Mouse (Mus musculus): ENCODE results near the gene Sat2.

Gene Sat2

DNA sequence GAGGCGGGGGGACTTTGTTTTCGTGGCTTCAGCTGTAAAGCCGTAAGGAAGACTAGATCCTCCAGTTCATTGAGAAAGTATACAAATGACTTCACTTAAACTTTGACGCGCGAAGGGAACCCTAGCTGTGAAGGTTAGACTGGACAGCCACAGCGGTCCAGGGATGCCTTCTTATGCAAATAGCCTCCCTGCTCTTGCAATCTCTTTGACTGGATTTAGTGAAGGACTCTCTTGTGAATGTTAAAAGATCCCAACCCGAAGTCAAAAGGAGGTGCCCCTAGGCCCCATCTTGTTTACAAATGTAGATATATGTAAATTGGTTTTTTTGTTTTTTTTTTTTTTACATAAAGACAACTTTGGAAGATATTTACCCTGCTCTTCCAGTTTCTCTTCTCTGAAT is 40.0 kb upstream of the Sat2 start:
- Histone ChIP-seq H3K9me3 (ENCODE audit: low read length) (no peaks in the 10 kb centered on the region), H3K36me3 (ENCODE audit: insufficient read depth, low read length) (peaks cover 60% of the 10 kb centered on the region), H3K27me3 (ENCODE audit: insufficient read depth, low read length) (no peaks in the 10 kb centered on the region), H3K4me1 (replicated peaks; ENCODE audit: low read depth, low read length) (peaks cover 71% of the 10 kb centered on the region), H3K4me3 (replicated peaks; ENCODE audit: low read length) (peak overlapping the region; percentile 98)
- peak; percentile 92 for TF ChIP-seq POU5F1 (IDR thresholded peaks at IDR 0.05; ENCODE audit: borderline replicate concordance, low read length)
- TF ChIP-seq CTCF (conservative IDR thresholded peaks at IDR 0.05; ENCODE audit: low read length), result no peak
- TF ChIP-seq NANOG (IDR thresholded peaks at IDR 0.05; ENCODE audit: borderline replicate concordance, low read length), result peak; percentile 89

DNA sequence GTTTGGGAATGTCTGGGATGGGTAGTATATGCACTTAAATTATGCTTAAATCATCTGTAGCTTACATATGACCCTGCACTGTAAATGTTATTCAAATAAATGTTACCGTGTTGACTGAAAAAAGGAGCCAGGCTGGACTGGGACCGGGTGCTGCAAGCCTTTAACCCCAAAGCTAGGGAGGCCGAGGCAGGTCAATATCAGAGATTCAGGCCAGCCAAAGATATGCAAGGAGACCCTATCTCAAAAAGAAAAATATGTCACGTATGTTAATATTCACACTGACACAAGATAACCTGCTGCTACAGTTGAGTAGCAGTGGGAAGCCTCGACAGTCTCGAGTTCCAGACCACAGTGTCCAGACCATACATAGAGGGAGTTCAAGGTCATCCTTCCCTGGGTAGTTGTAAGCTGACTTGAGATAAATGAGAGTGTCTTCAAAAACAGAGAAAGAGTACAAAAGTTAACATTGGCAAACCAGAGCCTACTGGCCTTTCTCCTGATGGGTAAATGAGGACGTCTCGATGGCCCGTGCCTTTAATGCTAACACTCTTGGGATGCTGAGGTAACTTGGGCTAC is 39.5 kb upstream of the Sat2 start:
- Histone ChIP-seq H3K4me3 (replicated peaks; ENCODE audit: low read length) (peak overlapping the region; percentile 98), H3K36me3 (ENCODE audit: insufficient read depth, low read length) (peaks cover 60% of the 10 kb centered on the region), H3K27me3 (ENCODE audit: insufficient read depth, low read length) (no peaks in the 10 kb centered on the region), H3K9me3 (ENCODE audit: low read length) (no peaks in the 10 kb centered on the region), H3K4me1 (replicated peaks; ENCODE audit: low read depth, low read length) (peaks cover 71% of the 10 kb centered on the region)
- TF ChIP-seq POU5F1 (IDR thresholded peaks at IDR 0.05; ENCODE audit: borderline replicate concordance, low read length) (no peak), NANOG (IDR thresholded peaks at IDR 0.05; ENCODE audit: borderline replicate concordance, low read length) (no peak), CTCF (conservative IDR thresholded peaks at IDR 0.05; ENCODE audit: low read length) (no peak)

DNA sequence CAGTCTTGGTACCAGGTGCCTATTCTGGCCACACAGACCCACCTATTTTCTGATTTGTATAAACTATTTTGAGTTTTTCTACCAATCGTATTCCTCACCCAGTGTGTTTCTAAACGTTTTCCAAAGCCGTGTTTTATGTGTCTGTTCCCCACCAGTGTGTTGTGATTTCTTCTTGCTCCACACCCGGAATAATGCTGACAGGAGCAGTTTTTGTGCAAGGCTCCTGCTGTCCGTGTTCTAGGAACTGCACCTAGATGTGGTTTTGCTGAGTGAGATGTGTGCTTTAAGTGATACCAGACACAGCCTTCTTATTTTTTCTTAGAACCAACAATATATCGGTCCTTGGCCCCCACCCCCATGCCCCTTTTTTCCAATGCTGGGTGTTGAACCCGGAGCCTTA is 37.8 kb upstream of the Sat2 start:
- H3K4me3 ChIP-seq (replicated peaks; ENCODE audit: low read length), result peak overlapping the region; percentile 98

DNA sequence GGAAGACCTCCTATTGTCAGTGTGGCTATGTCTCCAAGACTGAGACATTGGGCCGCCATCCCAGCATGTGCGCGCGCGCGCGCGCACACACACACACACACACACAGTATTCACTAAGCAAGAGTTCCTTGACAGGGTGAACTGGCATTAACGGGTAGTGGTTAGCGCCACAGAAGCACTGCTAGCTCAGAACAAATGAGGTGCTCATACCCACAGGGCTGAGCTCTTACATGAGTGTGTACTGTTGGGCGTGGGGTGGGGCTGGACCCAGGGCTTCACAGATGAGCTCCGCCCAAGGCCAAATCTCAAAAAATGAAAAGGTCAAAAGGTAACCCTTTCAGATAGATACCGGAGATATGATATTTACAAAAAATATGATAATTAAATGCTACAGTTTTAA is 36.9 kb upstream of the Sat2 start:
- Histone ChIP-seq H3K9me3 (ENCODE audit: low read length) (no peaks in the 10 kb centered on the region), H3K27me3 (ENCODE audit: insufficient read depth, low read length) (no peaks in the 10 kb centered on the region)

More for the DNA sequence above, 37.8 kb upstream of the Sat2 start:
- Histone ChIP-seq H3K9me3 (ENCODE audit: low read length) (no peaks in the 10 kb centered on the region), H3K4me1 (replicated peaks; ENCODE audit: low read depth, low read length) (peaks cover 74% of the 10 kb centered on the region), H3K36me3 (ENCODE audit: insufficient read depth, low read length) (peaks cover 68% of the 10 kb centered on the region), H3K27me3 (ENCODE audit: insufficient read depth, low read length) (no peaks in the 10 kb centered on the region)
- TF ChIP-seq POU5F1 (IDR thresholded peaks at IDR 0.05; ENCODE audit: borderline replicate concordance, low read length), result no peak
- no peak for TF ChIP-seq CTCF (conservative IDR thresholded peaks at IDR 0.05; ENCODE audit: low read length)
- no peak for TF ChIP-seq NANOG (IDR thresholded peaks at IDR 0.05; ENCODE audit: borderline replicate concordance, low read length)

DNA sequence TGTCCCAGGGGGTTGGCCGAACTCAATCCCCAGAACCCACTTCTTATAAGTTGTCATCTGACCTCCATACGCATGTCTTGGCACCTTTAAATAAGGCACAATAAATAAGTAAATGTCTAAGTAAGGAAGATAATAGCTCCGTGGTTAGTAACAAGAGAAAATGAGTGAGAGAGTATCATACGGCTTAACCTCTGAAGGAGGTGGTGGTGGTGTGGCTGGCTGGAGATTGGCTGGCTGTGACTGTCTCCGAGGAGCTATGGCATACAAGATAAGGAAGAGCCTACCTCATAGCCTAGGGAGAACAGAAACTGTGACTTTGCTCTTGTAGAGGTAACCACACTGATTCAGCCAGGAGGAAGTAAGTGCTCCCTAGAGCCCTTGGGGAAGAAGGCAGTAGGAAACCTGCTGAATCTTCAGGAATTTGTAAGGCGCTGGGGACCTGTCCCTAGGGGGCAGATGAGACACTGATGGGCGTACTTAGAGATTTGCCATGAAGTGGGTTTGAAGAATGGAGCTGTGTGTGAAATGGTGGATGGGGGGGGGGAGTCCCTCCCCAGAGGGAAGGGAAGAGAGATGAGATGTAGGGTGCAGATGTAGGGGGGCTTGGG is 36.0 kb upstream of the Sat2 start:
- Histone ChIP-seq H3K4me1 (replicated peaks; ENCODE audit: low read depth, low read length) (peaks cover 86% of the 10 kb centered on the region), H3K27me3 (ENCODE audit: insufficient read depth, low read length) (no peaks in the 10 kb centered on the region), H3K4me3 (replicated peaks; ENCODE audit: low read length) (peak overlapping the region; percentile 21; the same call in 1 of the 2 replicates), H3K9me3 (ENCODE audit: low read length) (no peaks in the 10 kb centered on the region), H3K36me3 (ENCODE audit: insufficient read depth, low read length) (peaks cover 86% of the 10 kb centered on the region)
- no peak for TF ChIP-seq POU5F1 (IDR thresholded peaks at IDR 0.05; ENCODE audit: borderline replicate concordance, low read length)
- TF ChIP-seq NANOG (IDR thresholded peaks at IDR 0.05; ENCODE audit: borderline replicate concordance, low read length), result no peak
- no peak; the same call in 1 of the 2 replicates for TF ChIP-seq CTCF (conservative IDR thresholded peaks at IDR 0.05; ENCODE audit: low read length)

More for the DNA sequence above, 36.9 kb upstream of the Sat2 start:
- peaks cover 77% of the 10 kb centered on the region for H3K4me1 ChIP-seq (replicated peaks; ENCODE audit: low read depth, low read length)
- peaks cover 77% of the 10 kb centered on the region for H3K36me3 ChIP-seq (ENCODE audit: insufficient read depth, low read length)
- TF ChIP-seq POU5F1 (IDR thresholded peaks at IDR 0.05; ENCODE audit: borderline replicate concordance, low read length), result no peak
- TF ChIP-seq CTCF (conservative IDR thresholded peaks at IDR 0.05; ENCODE audit: low read length), result no peak
- TF ChIP-seq NANOG (IDR thresholded peaks at IDR 0.05; ENCODE audit: borderline replicate concordance, low read length), result no peak
- H3K4me3 ChIP-seq (replicated peaks; ENCODE audit: low read length), result peak overlapping the region; percentile 98

DNA sequence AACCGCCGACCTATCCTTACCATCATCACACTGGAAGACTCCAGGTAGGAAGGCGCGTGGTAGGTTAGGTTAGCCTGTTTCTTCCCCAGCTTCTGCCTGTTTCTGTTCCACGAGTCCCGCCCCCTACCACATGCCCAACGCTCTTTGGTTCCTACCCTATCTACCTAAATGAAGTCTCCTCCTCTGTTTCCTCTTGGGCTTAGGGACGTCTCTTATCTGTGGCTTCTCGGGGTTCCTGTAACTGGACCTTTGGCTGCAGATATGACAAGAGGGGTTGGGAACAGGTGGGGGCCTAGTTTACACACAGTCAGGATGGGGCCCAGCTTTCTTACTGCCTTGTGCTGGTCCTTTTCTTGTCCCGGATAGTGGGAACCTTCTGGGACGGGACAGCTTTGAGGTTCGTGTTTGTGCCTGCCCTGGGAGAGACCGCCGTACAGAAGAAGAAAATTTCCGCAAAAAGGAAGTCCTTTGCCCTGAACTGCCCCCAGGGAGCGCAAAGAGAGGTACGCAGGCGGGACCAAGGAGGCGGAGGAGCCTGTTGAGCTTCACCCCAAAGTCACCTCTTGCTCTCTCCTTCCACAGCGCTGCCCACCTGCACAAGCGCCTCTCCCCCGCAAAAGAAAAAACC is 32.5 kb upstream of the Sat2 start:
- H3K9me3 ChIP-seq (ENCODE audit: low read length), result no peaks in the 10 kb centered on the region
- H3K4me1 ChIP-seq (replicated peaks; ENCODE audit: low read depth, low read length), result peaks cover 90% of the 10 kb centered on the region
- no peaks in the 10 kb centered on the region for H3K27me3 ChIP-seq (ENCODE audit: insufficient read depth, low read length)
- H3K4me3 ChIP-seq (replicated peaks; ENCODE audit: low read length), result 0 out of 2 replicates have a peak overlapping the region, but pooled peaks have one; percentile 1
- TF ChIP-seq NANOG (IDR thresholded peaks at IDR 0.05; ENCODE audit: borderline replicate concordance, low read length) (no peak), CTCF (conservative IDR thresholded peaks at IDR 0.05; ENCODE audit: low read length) (no peak), POU5F1 (IDR thresholded peaks at IDR 0.05; ENCODE audit: borderline replicate concordance, low read length) (no peak)
- peaks cover 98% of the 10 kb centered on the region for H3K36me3 ChIP-seq (ENCODE audit: insufficient read depth, low read length)

DNA sequence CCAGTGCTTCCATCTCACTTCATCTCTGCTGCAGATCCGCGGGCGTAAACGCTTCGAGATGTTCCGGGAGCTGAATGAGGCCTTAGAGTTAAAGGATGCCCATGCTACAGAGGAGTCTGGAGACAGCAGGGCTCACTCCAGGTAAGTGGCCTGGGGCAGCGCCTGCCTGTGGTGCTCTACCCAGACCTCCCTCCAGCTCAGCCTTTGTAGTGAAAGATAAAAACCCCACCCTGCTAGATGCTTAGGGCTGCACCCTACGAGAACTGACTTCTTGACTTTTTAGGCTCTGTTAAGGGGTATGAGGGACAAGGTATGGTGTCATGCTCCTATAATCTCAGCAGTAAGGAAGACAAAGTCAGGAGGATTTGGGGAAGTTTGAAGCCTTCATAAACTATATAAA is 31.2 kb upstream of the Sat2 start:
- no peak for TF ChIP-seq NANOG (IDR thresholded peaks at IDR 0.05; ENCODE audit: borderline replicate concordance, low read length)
- no peak for TF ChIP-seq CTCF (conservative IDR thresholded peaks at IDR 0.05; ENCODE audit: low read length)
- TF ChIP-seq POU5F1 (IDR thresholded peaks at IDR 0.05; ENCODE audit: borderline replicate concordance, low read length), result no peak
- Histone ChIP-seq H3K9me3 (ENCODE audit: low read length) (no peaks in the 10 kb centered on the region), H3K27me3 (ENCODE audit: insufficient read depth, low read length) (no peaks in the 10 kb centered on the region), H3K4me1 (replicated peaks; ENCODE audit: low read depth, low read length) (peaks cover 77% of the 10 kb centered on the region), H3K4me3 (replicated peaks; ENCODE audit: low read length) (no peak overlapping the region), H3K36me3 (ENCODE audit: insufficient read depth, low read length) (peaks cover 88% of the 10 kb centered on the region)

DNA sequence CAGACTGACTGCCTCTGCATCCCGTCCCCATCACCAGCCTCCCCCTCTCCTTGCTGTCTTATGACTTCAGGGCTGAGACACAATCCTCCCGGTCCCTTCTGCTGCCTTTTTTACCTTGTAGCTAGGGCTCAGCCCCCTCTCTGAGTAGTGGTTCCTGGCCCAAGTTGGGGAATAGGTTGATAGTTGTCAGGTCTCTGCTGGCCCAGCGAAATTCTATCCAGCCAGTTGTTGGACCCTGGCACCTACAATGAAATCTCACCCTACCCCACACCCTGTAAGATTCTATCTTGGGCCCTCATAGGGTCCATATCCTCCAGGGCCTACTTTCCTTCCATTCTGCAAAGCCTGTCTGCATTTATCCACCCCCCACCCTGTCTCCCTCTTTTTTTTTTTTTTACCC is 30.4 kb upstream of the Sat2 start:
- Histone ChIP-seq H3K4me1 (replicated peaks; ENCODE audit: low read depth, low read length) (peaks cover 69% of the 10 kb centered on the region), H3K9me3 (ENCODE audit: low read length) (no peaks in the 10 kb centered on the region), H3K27me3 (ENCODE audit: insufficient read depth, low read length) (no peaks in the 10 kb centered on the region), H3K4me3 (replicated peaks; ENCODE audit: low read length) (no peak overlapping the region; the same call in 1 of the 2 replicates), H3K36me3 (ENCODE audit: insufficient read depth, low read length) (peaks cover 80% of the 10 kb centered on the region)
- TF ChIP-seq CTCF (conservative IDR thresholded peaks at IDR 0.05; ENCODE audit: low read length), result no peak
- TF ChIP-seq NANOG (IDR thresholded peaks at IDR 0.05; ENCODE audit: borderline replicate concordance, low read length), result no peak
- TF ChIP-seq POU5F1 (IDR thresholded peaks at IDR 0.05; ENCODE audit: borderline replicate concordance, low read length), result no peak

Measured in E14TG2a.4 (cell line).